Mouse (Mus musculus): ENCODE measurements around the gene Rufy1. TPM values are rescaled to one million over a fixed set of nuclear protein-coding genes. Genes with fewer than 3 reads are reported as not detected.
"Not testable (repeated sequence)": the region's sequence is repeated elsewhere in the genome, so short reads cannot be mapped to it uniquely, and the experiment has no call there.

Gene Rufy1
- total RNA-seq, 2 experiments from 2014 or later, result 22.3 to 23.5 TPM

GRCm38 (mm10) chr11:50387167-50387679, 43.7 kb downstream of the Rufy1 start:
- no peak for DNase-seq (ENCODE audit: low spot score in 2 of 2)

- no peak for DNase-seq (ENCODE audit: low spot score in 2 of 2)
Measured at GRCm38 (mm10) chr11:50381311-50381710, 49.6 kb downstream of the Rufy1 start.

- no peak for DNase-seq (ENCODE audit: low spot score in 2 of 2)
Measured at GRCm38 (mm10) chr11:50379023-50379752, 51.7 kb downstream of the Rufy1 start.

GRCm38 (mm10) chr11:50377892-50378684, 52.8 kb downstream of the Rufy1 start:
- peak; percentile 88 to 91 for DNase-seq (ENCODE audit: low spot score in 2 of 2)

- peak; percentile 97 to 99 for DNase-seq (ENCODE audit: low spot score in 2 of 2)
Measured at GRCm38 (mm10) chr11:50376911-50377891, 53.7 kb downstream of the Rufy1 start, which contains the start of gene Hnrnph1. TSS of gene Hnrnph1 (plus strand) at chr11:50376990.

GRCm38 (mm10) chr11:50376156-50376790, 54.7 kb downstream of the Rufy1 start:
- no peak for DNase-seq (ENCODE audit: low spot score in 2 of 2)

GRCm38 (mm10) chr11:50375421-50375820, 55.5 kb downstream of the Rufy1 start:
- no peak for DNase-seq (ENCODE audit: low spot score in 2 of 2)

GRCm38 (mm10) chr11:50374286-50375015, 56.5 kb downstream of the Rufy1 start:
- no peak for DNase-seq (ENCODE audit: low spot score in 2 of 2)

GRCm38 (mm10) chr11:50373621-50374020, 57.3 kb downstream of the Rufy1 start:
- no peak for DNase-seq (ENCODE audit: low spot score in 2 of 2)

- DNase-seq (ENCODE audit: low spot score in 2 of 2), result no peak
Measured at GRCm38 (mm10) chr11:50373086-50373485, 57.8 kb downstream of the Rufy1 start.

- DNase-seq (ENCODE audit: low spot score in 2 of 2), result no peak
Measured at GRCm38 (mm10) chr11:50371911-50372310, 59.0 kb downstream of the Rufy1 start.

- peak; percentile 37 to 65 for DNase-seq (ENCODE audit: low spot score in 2 of 2)
Measured at GRCm38 (mm10) chr11:50371399-50371841, 59.5 kb downstream of the Rufy1 start.

- DNase-seq (ENCODE audit: low spot score in 2 of 2), result no peak
Measured at GRCm38 (mm10) chr11:50370969-50371368, 60.0 kb downstream of the Rufy1 start.

- no peak for DNase-seq (ENCODE audit: low spot score in 2 of 2)
Measured at GRCm38 (mm10) chr11:50369360-50369911, 61.5 kb downstream of the Rufy1 start.

- no peak for DNase-seq (ENCODE audit: low spot score in 2 of 2)
Measured at GRCm38 (mm10) chr11:50367531-50367930, 63.4 kb downstream of the Rufy1 start.

- DNase-seq (ENCODE audit: low spot score in 2 of 2), result no peak
Measured at GRCm38 (mm10) chr11:50365322-50365721, 65.6 kb downstream of the Rufy1 start.

- peak; percentile 62 to 71 for DNase-seq (ENCODE audit: low spot score in 2 of 2)
Measured at GRCm38 (mm10) chr11:50364548-50364947, 66.4 kb downstream of the Rufy1 start.

- not testable (repeated sequence) for DNase-seq (ENCODE audit: low spot score in 2 of 2)
Measured at GRCm38 (mm10) chr11:50361282-50361681, 69.6 kb downstream of the Rufy1 start.
